Mouse (Mus musculus): ENCODE measurements around the gene Vmn2r56. TPM values are rescaled to one million over a fixed set of nuclear protein-coding genes. Genes with fewer than 3 reads are reported as not detected.
"Not testable (repeated sequence)": the region's sequence is repeated elsewhere in the genome, so short reads cannot be mapped to it uniquely, and the experiment has no call there.

The Vmn2r56 gene
- total and polyA plus RNA-seq, 2 experiments from 2014 or later, result 0.02 to 0.10 TPM

GRCm38 (mm10) chr7:12749431-12750198, 14.8 kb upstream of the Vmn2r56 start:
- Histone ChIP-seq H3K4me1 (ENCODE audit: insufficient read depth) (no peaks in the 10 kb centered on the region), H3K36me3 (ENCODE audit: insufficient read depth) (no peaks in the 10 kb centered on the region), H3K4me2 (ENCODE audit: low read depth) (0 out of 2 replicates have a peak overlapping the region, but pooled peaks have one; percentile 4), H3K4me3 (ENCODE audit: low read depth, low read length) (no peak overlapping the region), H3K9me3 (ENCODE audit: low read length) (no peaks in the 10 kb centered on the region), H3K9ac (no peak overlapping the region), H3K27ac (ENCODE audit: low read depth, low read length) (no peak overlapping the region), H3K27me3 (ENCODE audit: insufficient read depth, low read length) (no peaks in the 10 kb centered on the region)
- ATAC-seq, result peak; percentile 72
- 77% methylated on average over 24 of the region's 24 CpGs for WGBS
- peak; percentile 23 for DNase-seq
- TF ChIP-seq CTCF (IDR thresholded peaks at IDR 0.05; ENCODE audit: low read depth), result no peak

DNA sequence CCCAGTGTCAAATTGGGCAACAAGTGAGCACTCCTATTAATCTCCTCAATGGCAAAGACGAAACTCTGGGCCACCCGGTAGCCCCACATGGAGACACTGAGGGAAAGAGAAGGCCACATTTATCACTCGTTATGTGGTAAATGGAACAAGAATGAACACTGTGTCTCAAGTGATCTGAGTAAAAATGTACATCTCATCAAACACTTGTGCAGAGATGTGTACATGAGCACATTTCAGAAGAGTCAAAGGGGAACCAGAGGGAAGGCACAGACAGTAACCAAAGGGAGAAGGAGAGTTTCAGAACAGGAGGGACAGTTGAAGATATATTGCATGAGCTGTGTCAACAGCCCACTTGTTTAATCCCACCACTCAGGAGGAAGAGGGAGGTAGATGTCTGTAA, 49.9 kb downstream of the Vmn2r56 start, which contains the start of gene Vmn2r55:
Gene Vmn2r55, minus strand, starts transcription at position 101 of the 400 bp plus-strand sequence.
- H3K9ac ChIP-seq; DNase-seq; H3K9me3 ChIP-seq (ENCODE audit: low read length); H3K4me2 ChIP-seq (ENCODE audit: low read depth); H3K27ac ChIP-seq (ENCODE audit: low read depth, low read length); H3K4me3 ChIP-seq (ENCODE audit: low read depth, low read length); H3K36me3 ChIP-seq (ENCODE audit: insufficient read depth); H3K27me3 ChIP-seq (ENCODE audit: insufficient read depth, low read length); ATAC-seq; H3K4me1 ChIP-seq (ENCODE audit: insufficient read depth): not testable (repeated sequence)
- 91% methylated on average over 3 of the region's 3 CpGs for WGBS

GRCm38 (mm10) chr7:12640219-12640618, 94.6 kb downstream of the Vmn2r56 start, which contains the start of gene Vmn2r54:
Gene Vmn2r54 (minus strand): TSS chr7:12640319.
- not testable (repeated sequence) for DNase-seq; H3K27me3 ChIP-seq (ENCODE audit: insufficient read depth, low read length); H3K27ac ChIP-seq (ENCODE audit: low read depth, low read length); H3K9me3 ChIP-seq (ENCODE audit: low read length); H3K4me2 ChIP-seq (ENCODE audit: low read depth); H3K36me3 ChIP-seq (ENCODE audit: insufficient read depth); H3K9ac ChIP-seq; ATAC-seq; H3K4me1 ChIP-seq (ENCODE audit: insufficient read depth); H3K4me3 ChIP-seq (ENCODE audit: low read depth, low read length)
- WGBS, result 80% methylated on average over 3 of the region's 4 CpGs

Other genes starting within 250 kb of the Vmn2r56 start
- gene 2900092C05Rik, start 222.5 kb downstream of the Vmn2r56 start, total RNA-seq (2014; rRNA removed), result not detected in 2 replicates
- not detected in 2 replicates for gene 2900092C05Rik, start 222.5 kb downstream of the Vmn2r56 start, polyA plus RNA-seq (2015; fragmentation: Nextera tagmentation; extraction: Ambion mirVana)
- gene Vmn2r53, start 126.2 kb downstream of the Vmn2r56 start, total RNA-seq (2014; rRNA removed), result under 0.01 TPM in 1 of 2 replicates, not detected in the other
- gene Vmn2r53, start 126.2 kb downstream of the Vmn2r56 start, polyA plus RNA-seq (2015; fragmentation: Nextera tagmentation; extraction: Ambion mirVana), result 0.03 TPM in 1 of 2 replicates, not detected in the other
- not detected in 2 replicates for gene Vmn2r54, start 94.7 kb downstream of the Vmn2r56 start, total RNA-seq (2014; rRNA removed)
- not detected in 2 replicates for gene Vmn2r54, start 94.7 kb downstream of the Vmn2r56 start, polyA plus RNA-seq (2015; fragmentation: Nextera tagmentation; extraction: Ambion mirVana)
- gene Vmn2r55, start 50.0 kb downstream of the Vmn2r56 start, total RNA-seq (2014; rRNA removed), result not detected in 2 replicates
- not detected in 2 replicates for gene Vmn2r55, start 50.0 kb downstream of the Vmn2r56 start, polyA plus RNA-seq (2015; fragmentation: Nextera tagmentation; extraction: Ambion mirVana)
- gene Zscan18, start 68.6 kb upstream of the Vmn2r56 start, total RNA-seq (2014; rRNA removed), result 28.4 and 36.7 TPM in 2 replicates
- gene Zscan18, start 68.6 kb upstream of the Vmn2r56 start, polyA plus RNA-seq (2015; fragmentation: Nextera tagmentation; extraction: Ambion mirVana), result 13.3 and 17.8 TPM in 2 replicates
- gene Zfp329, start 83.9 kb upstream of the Vmn2r56 start, total RNA-seq (2014; rRNA removed), result 20.6 and 26.6 TPM in 2 replicates
- gene Zfp329, start 83.9 kb upstream of the Vmn2r56 start, polyA plus RNA-seq (2015; fragmentation: Nextera tagmentation; extraction: Ambion mirVana), result 8.1 and 14.2 TPM in 2 replicates
- 34.9 and 43.2 TPM in 2 replicates for gene Zfp110, start 99.8 kb upstream of the Vmn2r56 start, total RNA-seq (2014; rRNA removed)
- gene Zfp110, start 99.8 kb upstream of the Vmn2r56 start, polyA plus RNA-seq (2015; fragmentation: Nextera tagmentation; extraction: Ambion mirVana), result 15.4 and 18.5 TPM in 2 replicates
- 17.7 and 18.5 TPM in 2 replicates for gene Zfp128, start 146.2 kb upstream of the Vmn2r56 start, total RNA-seq (2014; rRNA removed)
- gene Zfp128, start 146.2 kb upstream of the Vmn2r56 start, polyA plus RNA-seq (2015; fragmentation: Nextera tagmentation; extraction: Ambion mirVana), result 1.5 and 2.0 TPM in 2 replicates
- gene Zscan22, start 162.8 kb upstream of the Vmn2r56 start, total RNA-seq (2014; rRNA removed), result 7.0 and 8.3 TPM in 2 replicates
- gene Zscan22, start 162.8 kb upstream of the Vmn2r56 start, polyA plus RNA-seq (2015; fragmentation: Nextera tagmentation; extraction: Ambion mirVana), result 2.8 and 3.5 TPM in 2 replicates
- 1,758 and 2,185 TPM in 2 replicates for gene Rps5, start 187.3 kb upstream of the Vmn2r56 start, total RNA-seq (2014; rRNA removed)
- 679 and 877 TPM in 2 replicates for gene Rps5, start 187.3 kb upstream of the Vmn2r56 start, polyA plus RNA-seq (2015; fragmentation: Nextera tagmentation; extraction: Ambion mirVana)
- 1.7 and 1.8 TPM in 2 replicates for gene Rnf225, start 192.4 kb upstream of the Vmn2r56 start, total RNA-seq (2014; rRNA removed)
- 0.36 and 0.75 TPM in 2 replicates for gene Rnf225, start 192.4 kb upstream of the Vmn2r56 start, polyA plus RNA-seq (2015; fragmentation: Nextera tagmentation; extraction: Ambion mirVana)
- 32.9 and 47.7 TPM in 2 replicates for gene Zfp324, start 230.8 kb upstream of the Vmn2r56 start, total RNA-seq (2014; rRNA removed)
- gene Zfp324, start 230.8 kb upstream of the Vmn2r56 start, polyA plus RNA-seq (2015; fragmentation: Nextera tagmentation; extraction: Ambion mirVana), result 6.8 and 8.8 TPM in 2 replicates
- 7.5 and 13.0 TPM in 2 replicates for gene Zfp446, start 242.8 kb upstream of the Vmn2r56 start, total RNA-seq (2014; rRNA removed)
- 6.0 and 8.2 TPM in 2 replicates for gene Zfp446, start 242.8 kb upstream of the Vmn2r56 start, polyA plus RNA-seq (2015; fragmentation: Nextera tagmentation; extraction: Ambion mirVana)